Mouse (Mus musculus): ENCODE results near the gene Clec1a.
"Not testable (repeated sequence)": the region's sequence is repeated elsewhere in the genome, so short reads cannot be mapped to it uniquely, and the experiment has no call there.

Clec1a gene

GRCm38 (mm10) chr6:129451411-129452039 is at the start of gene Clec1a:
TSS of gene Clec1a (minus strand) at chr6:129452000.
- no peak for DNase-seq (ENCODE audit: low read depth, low spot score)

DNA sequence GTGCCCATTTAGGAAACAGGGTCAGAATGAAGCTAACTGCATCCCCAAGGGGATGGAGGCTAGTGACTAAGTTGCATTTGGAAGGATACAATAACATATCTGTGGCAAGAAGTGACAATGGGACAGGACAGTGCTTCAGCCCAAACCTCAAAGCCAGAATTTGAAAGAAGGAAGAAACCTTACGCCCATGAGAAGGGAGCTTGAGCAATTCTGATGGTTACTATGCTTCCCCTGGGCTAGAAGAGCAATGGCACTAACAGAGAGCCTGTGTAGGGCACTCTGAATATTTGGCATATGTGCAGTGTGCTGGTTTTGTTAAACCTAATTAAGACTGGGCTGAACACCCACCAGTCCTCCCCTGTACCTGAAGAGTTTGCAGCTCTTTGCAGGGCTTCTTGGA is 47.7 kb upstream of the Clec1a start:
- not testable (repeated sequence) for DNase-seq (ENCODE audit: low read depth, low spot score)

DNA sequence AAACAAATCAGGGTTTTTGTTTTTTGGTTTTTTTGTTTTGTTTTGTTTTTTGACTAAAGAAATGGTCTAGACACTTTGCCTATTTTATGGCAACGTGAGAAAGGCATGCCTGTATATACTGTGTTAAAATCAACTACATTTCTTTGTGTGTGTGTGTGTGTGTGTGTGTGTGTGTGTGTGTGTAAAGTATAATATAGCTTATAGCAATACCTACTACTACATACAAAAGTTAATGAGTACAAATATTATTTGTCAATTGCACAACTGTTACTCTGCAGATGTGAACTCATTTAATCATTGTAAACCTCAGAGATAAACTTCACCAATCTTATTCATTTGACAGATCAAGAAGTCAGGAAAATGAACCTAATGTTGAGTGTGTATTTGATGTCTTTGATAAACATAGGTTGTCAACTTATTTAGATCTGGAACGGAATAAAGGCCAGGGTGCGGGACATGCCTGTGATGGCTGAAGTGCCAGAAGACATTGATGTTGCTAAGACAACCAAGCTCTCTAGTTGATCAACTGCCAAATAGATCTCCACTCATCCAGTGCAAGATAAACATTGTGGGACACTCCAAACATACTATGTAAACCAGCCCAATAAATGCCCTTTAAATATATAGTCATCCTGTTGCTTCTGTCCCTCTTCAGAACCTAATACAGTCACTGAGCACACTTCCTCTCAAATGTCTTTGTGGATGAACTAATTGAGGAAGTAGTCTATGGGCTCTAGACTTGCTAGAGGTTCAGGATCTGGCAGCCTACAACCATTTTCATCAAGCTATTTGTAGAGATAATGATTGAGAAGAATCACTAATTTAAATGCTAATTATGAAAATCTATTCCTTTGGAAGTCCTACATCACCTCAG is 45.8 kb upstream of the Clec1a start:
- DNase-seq (ENCODE audit: low read depth, low spot score): no peak

GRCm38 (mm10) chr6:129494924-129495323 is 43.1 kb upstream of the Clec1a start:
- no peak for DNase-seq (ENCODE audit: low read depth, low spot score)

- DNase-seq (ENCODE audit: low read depth, low spot score): no peak
These were observed 28.5 kb upstream of the Clec1a start for GRCm38 (mm10) chr6:129480089-129480958.

GRCm38 (mm10) chr6:129476404-129477126 is 24.8 kb upstream of the Clec1a start:
- no peak for DNase-seq (ENCODE audit: low read depth, low spot score)

GRCm38 (mm10) chr6:129472627-129473026 is 20.8 kb upstream of the Clec1a start:
- no peak for DNase-seq (ENCODE audit: low read depth, low spot score)

- DNase-seq (ENCODE audit: low read depth, low spot score): no peak
These were observed 19.6 kb upstream of the Clec1a start for GRCm38 (mm10) chr6:129471386-129471785.

- no peak for DNase-seq (ENCODE audit: low read depth, low spot score)
These were observed 2.1 kb downstream of the Clec1a start for GRCm38 (mm10) chr6:129449743-129450142.

- DNase-seq (ENCODE audit: low read depth, low spot score): no peak
These were observed 13.8 kb downstream of the Clec1a start for GRCm38 (mm10) chr6:129438033-129438432.

- no peak for DNase-seq (ENCODE audit: low read depth, low spot score)
These were observed 15.8 kb downstream of the Clec1a start for GRCm38 (mm10) chr6:129436025-129436424.

DNA sequence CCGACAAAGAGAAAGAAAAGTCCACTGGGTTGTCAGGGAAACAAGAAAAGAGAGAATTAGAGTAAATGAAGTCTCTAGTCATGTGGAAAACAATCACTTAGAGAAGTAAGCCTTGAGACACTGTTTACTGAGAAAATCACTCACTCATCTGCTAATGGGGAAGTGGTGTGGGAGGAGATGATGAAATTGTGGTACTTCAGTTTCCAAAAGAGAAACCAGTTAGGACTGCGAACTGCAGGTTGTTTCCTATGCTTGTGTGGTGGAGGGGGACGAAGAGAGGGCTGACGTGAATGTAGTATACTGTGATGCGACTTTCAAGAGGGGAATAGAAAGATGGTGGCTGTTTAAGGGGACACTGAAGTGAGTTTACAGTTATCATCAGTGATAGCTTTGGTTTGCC is 17.6 kb downstream of the Clec1a start:
- no peak for DNase-seq (ENCODE audit: low read depth, low spot score)

- no peak for DNase-seq (ENCODE audit: low read depth, low spot score)
These were observed 24.5 kb downstream of the Clec1a start for GRCm38 (mm10) chr6:129427281-129427680.

DNA sequence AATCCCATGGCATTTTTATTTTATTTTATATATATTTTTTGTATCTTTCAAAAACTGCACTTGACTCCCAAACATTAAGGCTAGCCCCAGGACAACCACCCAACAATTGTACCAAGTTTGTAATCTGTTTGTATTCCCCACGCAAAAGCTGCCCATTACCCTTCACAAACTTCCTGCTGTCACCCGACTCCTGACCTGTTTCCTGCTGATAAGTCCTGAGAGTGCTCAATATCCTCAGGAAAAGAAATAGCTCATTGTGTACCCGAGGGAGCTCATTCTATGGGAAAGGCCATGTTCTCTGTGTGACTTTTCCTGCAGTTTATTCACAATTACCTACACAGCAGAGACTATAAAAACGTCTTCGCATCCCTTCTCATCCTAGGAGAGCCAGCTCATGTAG is 26.0 kb downstream of the Clec1a start:
- DNase-seq (ENCODE audit: low read depth, low spot score): no peak

- no peak for DNase-seq (ENCODE audit: low read depth, low spot score)
These were observed 26.6 kb downstream of the Clec1a start for GRCm38 (mm10) chr6:129425217-129425616.

GRCm38 (mm10) chr6:129423734-129424072 is 28.1 kb downstream of the Clec1a start:
- DNase-seq (ENCODE audit: low read depth, low spot score): peak; percentile 30

GRCm38 (mm10) chr6:129423040-129423733 is 28.6 kb downstream of the Clec1a start:
- no peak for DNase-seq (ENCODE audit: low read depth, low spot score)

- no peak for DNase-seq (ENCODE audit: low read depth, low spot score)
These were observed 29.5 kb downstream of the Clec1a start for GRCm38 (mm10) chr6:129422311-129422710.

DNA sequence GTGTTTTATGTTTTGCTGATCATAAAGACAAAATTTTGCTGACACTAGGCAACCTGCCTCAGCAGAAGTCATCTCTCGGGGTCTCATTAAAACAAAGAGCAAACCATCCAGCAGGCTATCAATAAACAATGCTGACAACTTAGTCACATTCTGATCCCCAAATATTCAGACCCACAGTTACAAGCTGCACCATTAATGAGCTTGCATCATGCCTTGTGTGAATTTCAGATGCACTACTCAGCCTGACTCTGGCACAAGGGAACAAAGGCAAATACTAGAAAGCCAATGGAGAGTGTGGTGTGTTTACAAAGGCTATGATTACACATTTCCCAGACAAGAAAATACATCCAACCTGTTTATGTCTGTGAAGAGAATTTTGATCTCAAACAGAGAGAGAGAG is 37.6 kb downstream of the Clec1a start:
- no peak for DNase-seq (ENCODE audit: low read depth, low spot score)

DNA sequence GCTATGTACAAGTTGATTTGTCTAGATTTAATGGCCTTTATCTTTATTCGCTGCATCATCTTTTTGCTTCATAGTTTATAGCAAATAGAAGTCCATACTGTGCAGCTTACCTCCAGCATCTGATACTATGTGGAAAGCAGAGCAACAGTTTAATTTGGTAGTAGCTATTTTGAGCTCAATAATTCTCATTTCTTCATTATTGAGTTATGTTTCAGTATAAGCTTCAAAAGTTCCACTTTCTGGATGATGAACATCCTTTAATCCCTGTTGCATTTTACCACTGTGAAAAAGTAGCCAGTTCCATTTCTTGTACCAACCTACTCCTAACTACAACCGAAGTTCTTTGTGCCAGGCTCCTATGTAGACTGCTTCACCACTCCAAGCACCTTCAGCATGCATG is 43.2 kb downstream of the Clec1a start, which contains the start of gene Clec9a:
TSS of gene Clec9a (plus strand) at position 301 of the 400 bp plus-strand sequence.
- no peak for DNase-seq (ENCODE audit: low read depth, low spot score)

DNA sequence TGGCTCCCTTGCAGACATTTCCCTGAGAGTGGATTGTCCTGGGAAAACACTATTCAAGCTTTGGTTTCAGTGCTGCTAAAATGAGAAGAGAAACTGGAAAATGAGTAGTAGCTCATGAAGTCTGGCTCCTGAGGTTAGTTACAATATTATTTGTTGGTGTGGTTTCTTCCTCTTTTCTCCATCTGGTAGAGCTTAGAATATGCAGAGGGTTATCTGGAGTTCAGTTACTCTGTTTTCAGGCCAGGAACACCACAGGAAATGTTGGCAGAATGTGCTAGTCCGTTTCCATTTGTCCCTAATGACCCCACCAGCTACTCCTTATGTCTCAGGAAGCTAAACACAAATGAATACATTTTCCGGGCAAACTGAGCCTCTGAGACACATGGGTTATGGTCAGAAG is 44.5 kb downstream of the Clec1a start:
- no peak for DNase-seq (ENCODE audit: low read depth, low spot score)
